Mouse (Mus musculus) kidney, postnatal 0 days (tissue): ENCODE data around the gene Pxn. TPM values are rescaled to one million over a fixed set of nuclear protein-coding genes. Genes with fewer than 3 reads are reported as not detected.

Experiments used
- ATAC-seq: fragments of 200-750 bp; cut with Nextera tagmentation; replicated peaks from 2 replicates; pipeline ENCODE4 v1.8.0; 2017; ENCODE audit warnings: low read depth, moderate number of reproducible peaks, moderate TSS enrichment, moderate library complexity; ENCODE audit not compliant: low FRiP score
- DNase-seq: peaks from one replicate; pipeline ENCODE4 v3.0.0-alpha.2; 2016; ENCODE audit warnings: low spot score
- H3K27ac ChIP-seq: fragments of 300-500 bp; sonication (generic); 2 replicates; pipeline ENCODE4 v1.5.1; 2014; ENCODE audit warnings: mild to moderate bottlenecking
- H3K27me3 ChIP-seq: fragments of 300-500 bp; sonication (generic); 2 replicates; pipeline ENCODE4 v1.6.1; 2014; ENCODE audit warnings: low read length, mixed read lengths; ENCODE audit not compliant: insufficient read depth
- H3K36me3 ChIP-seq: fragments of 300-500 bp; sonication (generic); 2 replicates; pipeline ENCODE4 v1.6.1; 2014; ENCODE audit warnings: low read length, mixed read lengths; ENCODE audit not compliant: insufficient read depth
- H3K4me1 ChIP-seq: fragments of 300-500 bp; sonication (generic); replicated peaks from 2 replicates; pipeline ENCODE4 v1.6.1; 2014; ENCODE audit warnings: antibody characterized with exemption, low read length, mixed read lengths; ENCODE audit not compliant: insufficient read depth
- H3K4me2 ChIP-seq: fragments of 300-500 bp; sonication (generic); 2 replicates; pipeline ENCODE4 v1.6.1; 2014; ENCODE audit warnings: mild to moderate bottlenecking, low read length, moderate library complexity, mixed read lengths
- H3K4me3 ChIP-seq: fragments of 300-500 bp; sonication (generic); replicated peaks from 2 replicates; pipeline ENCODE4 v1.5.1; 2014; ENCODE audit warnings: low read depth, low read length
- H3K9ac ChIP-seq: fragments of 300-500 bp; sonication (generic); 2 replicates; pipeline ENCODE4 v1.6.1; 2014; ENCODE audit warnings: low read depth, low read length
- H3K9me3 ChIP-seq: fragments of 300-500 bp; sonication (generic); replicated peaks from 2 replicates; pipeline ENCODE4 v1.6.1; 2016; ENCODE audit warnings: low read length, inconsistent platforms, mixed read lengths
- CTCF ChIP-seq: IDR thresholded peaks from 2 replicates; pipeline ENCODE4 v1.5.1; 2016; ENCODE audit warnings: antibody characterized with exemption, low read depth, mild to moderate bottlenecking, moderate library complexity
- WGBS: fragments of 180-500 bp; shearing (Covaris S2); extraction: QIAGEN DNeasy Blood & Tissue Kit; methylation state at CpG from one replicate; pipeline ENCODE4 v1.1.7; 2014; 5-methylcytosine and 5-hydroxymethylcytosine counted together
- polyA plus RNA-seq: library from polyadenylated mRNA; unstranded; fragments of >200 nt; fragmentation: Nextera tagmentation; extraction: Ambion mirVana; gene quantifications from 2 replicates; pipeline ENCODE4 v1.2.1, GENCODE M21; 2015

Gene Pxn
- polyA plus RNA-seq, 1 experiment from 2014 or later = 48.3 TPM

GRCm38 (mm10) chr5:115538693-115539043 lies 32.2 kb downstream of the Pxn start:
- DNase-seq (peak; percentile 96), ATAC-seq (peak; percentile 73)
- Histone ChIP-seq H3K4me1 (peaks cover 53% of the 10 kb centered on the region), H3K4me3 (no peak overlapping the region), H3K9me3 (no peaks in the 10 kb centered on the region), H3K36me3 (no peaks in the 10 kb centered on the region), H3K27me3 (no peaks in the 10 kb centered on the region), H3K27ac (peak overlapping the region; percentile 37; the same call in 1 of the 2 replicates), H3K9ac (no peak overlapping the region), H3K4me2 (peak overlapping the region; percentile 1; the same call in 1 of the 2 replicates)
- WGBS = under 1% methylated on average over 12 of the region's 12 CpGs
- peak; percentile 92 for TF ChIP-seq CTCF

- Histone ChIP-seq H3K4me2 (peak overlapping the region; percentile 47), H3K9me3 (no peaks in the 10 kb centered on the region), H3K36me3 (peaks cover 20% of the 10 kb centered on the region; the same call in 1 of the 2 replicates), H3K4me1 (peaks cover 41% of the 10 kb centered on the region), H3K9ac (peak overlapping the region; percentile 19; the same call in 1 of the 2 replicates), H3K27me3 (no peaks in the 10 kb centered on the region), H3K27ac (peak overlapping the region; percentile 88), H3K4me3 (no peak overlapping the region)
- DNase-seq = peak; percentile 68
- WGBS = 19% methylated on average over 19 of the region's 19 CpGs
- ATAC-seq = no peak
- no peak for TF ChIP-seq CTCF
Observed at GRCm38 (mm10) chr5:115542635-115543384, 36.3 kb downstream of the Pxn start.

GRCm38 (mm10) chr5:115543509-115544253 lies 37.2 kb downstream of the Pxn start:
- Histone ChIP-seq H3K4me3 (no peak overlapping the region), H3K9ac (0 out of 2 replicates have a peak overlapping the region, but pooled peaks have one; percentile 19), H3K27ac (peak overlapping the region; percentile 88), H3K36me3 (peaks cover 26% of the 10 kb centered on the region; the same call in 1 of the 2 replicates), H3K9me3 (no peaks in the 10 kb centered on the region), H3K27me3 (no peaks in the 10 kb centered on the region), H3K4me1 (peaks cover 33% of the 10 kb centered on the region), H3K4me2 (peak overlapping the region; percentile 47)
- DNase-seq = no peak
- no peak for TF ChIP-seq CTCF
- WGBS = 26% methylated on average over 17 of the region's 17 CpGs
- peak; percentile 76 for ATAC-seq

- peaks cover 33% of the 10 kb centered on the region for H3K4me1 ChIP-seq
- ATAC-seq (no peak), DNase-seq (no peak)
- no peak overlapping the region for H3K4me3 ChIP-seq
- no peaks in the 10 kb centered on the region for H3K27me3 ChIP-seq
- H3K9me3 ChIP-seq = no peaks in the 10 kb centered on the region
- peak overlapping the region; percentile 35; the same call in 1 of the 2 replicates for H3K9ac ChIP-seq
- no peak for TF ChIP-seq CTCF
- peak overlapping the region; percentile 88 for H3K27ac ChIP-seq
- no peak overlapping the region for H3K4me2 ChIP-seq
- peaks cover 33% of the 10 kb centered on the region for H3K36me3 ChIP-seq
- 58% methylated on average over 18 of the region's 18 CpGs for WGBS
Observed at GRCm38 (mm10) chr5:115544655-115545185, 38.2 kb downstream of the Pxn start.

- no peak overlapping the region for H3K4me3 ChIP-seq
- DNase-seq = no peak
- 89% methylated on average over 14 of the region's 14 CpGs for WGBS
Observed at GRCm38 (mm10) chr5:115545636-115546035, 39.2 kb downstream of the Pxn start.

GRCm38 (mm10) chr5:115546536-115546935 lies 40.1 kb downstream of the Pxn start:
- H3K27ac ChIP-seq = 0 out of 2 replicates have a peak overlapping the region, but pooled peaks have one; percentile 16
- 61% methylated on average over 11 of the region's 11 CpGs for WGBS

More at GRCm38 (mm10) chr5:115545636-115546035, 39.2 kb downstream of the Pxn start:
- peaks cover 33% of the 10 kb centered on the region for H3K4me1 ChIP-seq
- no peaks in the 10 kb centered on the region for H3K27me3 ChIP-seq
- H3K9me3 ChIP-seq = no peaks in the 10 kb centered on the region
- peak overlapping the region; percentile 88 for H3K27ac ChIP-seq
- ATAC-seq = no peak
- H3K4me2 ChIP-seq = no peak overlapping the region
- TF ChIP-seq CTCF = no peak
- H3K9ac ChIP-seq = 0 out of 2 replicates have a peak overlapping the region, but pooled peaks have one; percentile 18
- peaks cover 39% of the 10 kb centered on the region for H3K36me3 ChIP-seq

More at GRCm38 (mm10) chr5:115546536-115546935, 40.1 kb downstream of the Pxn start:
- H3K9me3 ChIP-seq = no peaks in the 10 kb centered on the region
- ATAC-seq = no peak
- H3K4me2 ChIP-seq = no peak overlapping the region
- no peak overlapping the region for H3K4me3 ChIP-seq
- no peaks in the 10 kb centered on the region for H3K27me3 ChIP-seq
- peaks cover 33% of the 10 kb centered on the region for H3K4me1 ChIP-seq
- DNase-seq = no peak
- TF ChIP-seq CTCF = no peak
- H3K36me3 ChIP-seq = peaks cover 40% of the 10 kb centered on the region
- no peak overlapping the region for H3K9ac ChIP-seq
